Mouse (Mus musculus) CD4-positive naive resting alpha-beta T cell, adult 57 days (primary cell): ENCODE measurements around the gene Ccn6. TPM values are rescaled to one million over a fixed set of nuclear protein-coding genes. Genes with fewer than 3 reads are reported as not detected.

ENCODE experiments used
- total RNA-seq: library from RNA; stranded (reverse); gene quantifications from one replicate; pipeline ENCODE4 v1.2.4, GENCODE M21; 2023

The Ccn6 gene
- 1.5 TPM for total RNA-seq

GRCm38 (mm10) chr10:39163694-39164093 is at the start of gene Ccn6:
TSS of gene Ccn6 (minus strand) at chr10:39163794.

DNA sequence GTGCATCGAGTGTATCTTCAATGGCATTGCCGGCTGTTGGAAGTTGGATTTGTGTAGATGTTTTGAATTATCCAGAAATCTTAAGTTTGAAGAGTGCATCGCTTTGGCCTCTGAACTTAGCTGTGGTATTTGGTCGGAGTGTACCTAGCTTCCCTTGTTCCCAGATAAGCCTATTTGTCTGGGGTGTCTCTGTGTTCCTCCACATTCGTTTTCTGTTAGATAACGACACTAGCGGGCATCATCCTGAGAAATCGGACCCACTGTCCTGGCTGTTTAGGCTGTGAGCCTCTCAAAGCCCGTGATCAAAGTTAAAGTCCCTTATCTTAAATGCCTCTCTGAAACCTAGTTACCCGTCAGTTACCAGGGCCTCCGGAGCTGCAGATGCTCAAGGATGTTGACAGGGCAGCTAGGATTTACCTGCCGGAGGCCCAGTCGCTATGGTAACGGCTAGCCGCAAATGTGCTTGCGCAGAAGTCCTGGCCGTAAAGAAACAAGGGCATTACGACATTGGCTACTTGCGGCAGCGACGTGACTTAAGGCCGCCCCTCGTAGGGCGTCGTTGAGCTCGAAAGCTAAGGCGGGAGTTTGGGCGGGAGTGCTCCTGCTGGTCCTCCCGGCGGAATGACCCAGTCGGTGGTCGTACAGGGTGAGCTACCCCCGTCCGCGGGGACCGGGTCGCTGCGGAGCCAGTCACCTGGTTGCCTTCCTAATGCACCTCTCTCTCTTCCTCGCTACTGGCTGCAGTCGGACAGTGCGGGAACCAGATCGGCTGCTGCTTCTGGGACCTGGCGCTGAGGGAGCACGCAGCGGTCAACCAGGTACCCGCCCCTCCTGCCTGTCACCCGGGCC is 29.9 kb downstream of the Ccn6 start, which contains the start of the genes Fam229b and Tube1:
Fam229b (minus strand) TSS at position 453 of the 849 bp plus-strand sequence.
Tube1 (plus strand) TSS at position 515 of the 849 bp plus-strand sequence.

Other genes starting within 250 kb of the Ccn6 start
- gene Lama4, start 198.3 kb downstream of the Ccn6 start, total RNA-seq: 1.4 TPM
- not detected for gene Fam229b, start 29.9 kb downstream of the Ccn6 start, total RNA-seq
- 9.1 TPM for gene Tube1, start 29.8 kb downstream of the Ccn6 start, total RNA-seq
- 222 TPM for gene Fyn, start 205.1 kb upstream of the Ccn6 start, total RNA-seq